Mouse (Mus musculus): ENCODE measurements around the gene Daam2. TPM values are rescaled to one million over a fixed set of nuclear protein-coding genes. Genes with fewer than 3 reads are reported as not detected.

Gene Daam2
- total RNA-seq (2023), result under 1 TPM in 1 of 2 experiments, not detected in 1; 0.24 TPM

DNA sequence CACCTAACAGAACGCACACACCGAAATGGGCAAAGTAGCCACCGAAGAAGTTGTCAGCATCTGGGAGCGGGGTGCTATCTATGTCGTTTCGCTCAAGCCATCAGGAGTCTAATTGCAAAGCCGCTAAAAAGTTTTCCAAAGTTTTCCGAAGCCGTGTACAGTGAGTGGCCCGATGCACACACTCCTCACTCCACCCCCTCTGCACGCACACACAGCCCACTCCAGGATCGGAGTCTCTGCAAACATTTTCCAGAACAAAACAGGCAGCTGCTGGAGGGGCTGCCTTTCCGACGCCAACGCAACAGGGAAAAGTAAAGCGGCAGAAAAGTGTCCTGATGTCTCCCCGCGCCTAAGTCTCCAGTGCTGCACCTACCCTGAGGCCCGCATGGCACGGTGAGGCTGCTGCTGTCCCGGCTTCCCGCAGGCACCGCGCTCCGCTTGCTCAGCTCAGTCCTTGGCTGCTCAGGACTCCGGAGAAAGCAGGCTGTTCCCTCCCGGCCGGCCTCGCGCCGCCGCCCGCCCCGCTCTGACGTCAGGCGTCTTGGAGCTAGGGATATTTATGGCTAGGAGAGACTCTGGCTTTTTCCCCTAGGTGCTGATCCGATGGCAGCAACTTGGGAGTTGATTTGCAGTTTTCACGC, at the start of gene Daam2:
TSS of gene Daam2 (minus strand) at position 514 of the 641 bp plus-strand sequence.

GRCm38 (mm10) chr17:49428239-49428688, 135.9 kb downstream of the Daam2 start, which contains the start of gene Mocs1:
Gene Mocs1, plus strand, starts transcription at chr17:49428362.

Other genes starting within 250 kb of the Daam2 start
- 100 to 1,000 TPM; 121 TPM for gene Mocs1, start 136.0 kb downstream of the Daam2 start, total RNA-seq (2023)
- gene Kif6, start 50.8 kb upstream of the Daam2 start, total RNA-seq (2023), result not detected

Measured in neutrophil, adult 83 days (primary cell).